Mouse (Mus musculus): ENCODE measurements around the gene Gm7534.

Gm7534 gene

GRCm38 (mm10) chr4:134202904-134203303, at the start of gene Gm7534:
Gene Gm7534 (minus strand): TSS chr4:134203004.
- DNase-seq (ENCODE audit: low spot score), result no peak

- DNase-seq (ENCODE audit: low spot score), result no peak
Measured at GRCm38 (mm10) chr4:134252131-134252910, 49.5 kb upstream of the Gm7534 start.

GRCm38 (mm10) chr4:134251241-134252130, 48.7 kb upstream of the Gm7534 start:
- DNase-seq (ENCODE audit: low spot score), result peak; percentile 45

DNA sequence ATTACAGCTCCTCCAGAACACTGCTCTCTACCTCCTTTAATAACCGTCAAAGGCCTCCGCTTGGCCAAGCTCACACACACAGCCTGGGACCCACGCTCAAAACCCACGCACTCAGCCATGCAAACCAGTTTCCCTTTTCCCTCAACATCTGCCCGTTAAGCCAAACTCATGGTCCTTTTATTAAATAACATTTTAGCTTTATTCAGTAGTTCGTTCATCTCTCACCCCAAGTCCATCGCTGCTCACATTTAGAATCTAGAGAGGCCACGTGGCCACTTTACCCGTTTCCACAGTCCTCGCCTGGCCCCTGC, 48.1 kb upstream of the Gm7534 start:
- no peak for DNase-seq (ENCODE audit: low spot score)

- DNase-seq (ENCODE audit: low spot score), result no peak
Measured at GRCm38 (mm10) chr4:134250116-134250929, 47.5 kb upstream of the Gm7534 start.

DNA sequence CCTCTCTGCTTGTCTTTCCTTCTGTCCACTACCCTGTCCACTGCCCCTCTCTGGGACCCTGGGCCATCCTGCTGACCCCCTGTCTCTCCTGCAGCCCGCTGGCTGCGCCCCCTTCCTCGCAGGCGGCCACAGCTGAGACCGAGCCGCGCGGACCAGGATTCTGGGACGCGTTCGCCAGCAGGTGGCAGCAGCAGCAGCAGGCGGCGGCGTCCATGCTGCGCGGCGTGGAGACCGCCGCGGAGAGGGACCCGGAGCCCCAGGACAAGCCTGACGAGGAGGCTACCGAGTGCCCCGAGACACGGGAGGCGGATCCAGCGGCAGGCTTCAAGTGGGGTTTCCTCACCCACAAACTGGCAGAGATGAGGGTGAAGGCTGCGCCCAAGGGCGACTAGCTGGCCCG, 46.8 kb upstream of the Gm7534 start:
- peak; percentile 62 for DNase-seq (ENCODE audit: low spot score)

GRCm38 (mm10) chr4:134246719-134247258, 44.0 kb upstream of the Gm7534 start, which contains the start of gene Gm30191:
Gene Gm30191 (plus strand): TSS chr4:134246935.
- DNase-seq (ENCODE audit: low spot score), result no peak

GRCm38 (mm10) chr4:134246256-134246655, 43.5 kb upstream of the Gm7534 start:
- no peak for DNase-seq (ENCODE audit: low spot score)

- peak; percentile 96 for DNase-seq (ENCODE audit: low spot score)
Measured at GRCm38 (mm10) chr4:134245148-134245843, 42.5 kb upstream of the Gm7534 start, which contains the start of gene Zfp593. Gene Zfp593 (minus strand): TSS chr4:134245592.

DNA sequence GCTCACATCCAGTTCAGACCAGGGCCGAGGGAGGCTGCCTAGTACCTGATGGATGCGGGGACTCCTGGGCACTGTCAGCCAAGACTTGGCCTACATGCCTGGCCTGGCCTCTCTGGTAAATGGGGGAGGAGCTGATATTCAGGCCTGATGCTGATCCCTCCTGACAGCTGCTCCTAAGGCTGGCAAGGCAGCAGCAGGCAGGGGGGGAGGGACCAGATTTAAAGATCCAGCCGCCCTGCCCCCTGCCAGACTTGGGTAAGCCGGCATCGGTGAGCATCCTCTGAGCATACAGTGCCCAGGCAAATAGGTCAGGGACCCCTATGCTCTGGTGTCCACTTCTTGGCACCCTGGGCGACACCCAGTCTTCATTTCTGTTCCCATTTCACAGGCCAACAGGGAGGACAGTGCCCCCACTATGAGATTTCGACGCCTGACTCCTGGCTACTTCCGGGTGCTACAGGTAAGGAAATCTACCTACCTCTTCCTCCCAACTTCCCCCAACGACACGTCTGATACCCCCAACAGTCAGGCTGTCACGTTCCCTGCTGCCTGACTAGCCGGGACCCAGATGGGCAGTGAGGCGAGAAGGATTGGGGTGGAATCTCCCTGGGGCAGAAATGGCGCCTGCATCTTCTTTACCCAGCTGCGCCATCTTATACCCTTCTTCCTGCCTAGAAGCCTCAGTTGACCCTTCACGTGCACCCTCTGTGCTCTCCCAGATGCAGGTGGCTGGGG, 40.9 kb upstream of the Gm7534 start, which contains the start of gene E130218I03Rik:
E130218I03Rik (plus strand) TSS at position 147 of the 735 bp plus-strand sequence.
- no peak for DNase-seq (ENCODE audit: low spot score)

DNA sequence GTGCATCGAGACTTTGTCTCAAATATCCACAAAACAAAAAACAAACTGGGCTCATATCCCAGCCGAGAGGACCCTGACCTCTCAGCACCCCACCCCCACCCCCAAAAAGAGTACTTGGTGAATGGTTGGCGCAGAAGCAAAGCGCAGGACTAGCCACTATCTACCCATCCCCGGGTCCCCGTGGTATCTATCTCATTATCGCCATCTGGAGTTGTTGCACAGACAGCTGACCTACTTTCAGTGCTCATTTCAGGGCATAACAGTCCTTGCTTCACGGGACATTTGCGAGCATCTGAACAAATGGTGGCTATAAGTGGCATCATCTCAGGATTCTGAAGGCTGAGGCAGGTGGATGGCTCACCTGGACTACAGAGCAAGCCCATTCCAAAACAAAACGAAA, 35.9 kb upstream of the Gm7534 start:
- no peak for DNase-seq (ENCODE audit: low spot score)

DNA sequence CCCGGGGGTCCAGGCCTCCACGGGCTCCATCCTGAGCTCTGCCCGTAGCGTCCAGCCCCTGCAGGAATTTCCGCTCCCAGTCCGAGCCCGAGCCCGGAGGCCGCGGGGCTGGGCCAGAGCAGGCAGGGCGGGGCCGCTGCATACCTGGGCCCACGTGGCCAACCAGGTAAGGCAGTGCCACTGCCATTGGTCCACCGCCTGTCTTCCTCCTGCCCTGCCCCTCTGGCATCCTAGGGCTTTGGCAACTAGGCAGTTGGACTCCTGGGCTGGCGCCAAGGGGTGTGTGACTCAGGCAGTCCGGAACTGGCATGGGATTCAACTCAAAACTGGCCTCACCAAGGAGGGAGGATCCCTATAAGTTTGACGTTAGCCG, 35.5 kb upstream of the Gm7534 start, which contains the start of gene Cnksr1:
Cnksr1 (minus strand) TSS at position 121 of the 373 bp plus-strand sequence.
- DNase-seq (ENCODE audit: low spot score), result no peak

- DNase-seq (ENCODE audit: low spot score), result no peak
Measured at GRCm38 (mm10) chr4:134237582-134238278, 34.9 kb upstream of the Gm7534 start.

- DNase-seq (ENCODE audit: low spot score), result no peak
Measured at GRCm38 (mm10) chr4:134234876-134235275, 32.1 kb upstream of the Gm7534 start.

GRCm38 (mm10) chr4:134230431-134230830, 27.6 kb upstream of the Gm7534 start:
- DNase-seq (ENCODE audit: low spot score), result no peak

DNA sequence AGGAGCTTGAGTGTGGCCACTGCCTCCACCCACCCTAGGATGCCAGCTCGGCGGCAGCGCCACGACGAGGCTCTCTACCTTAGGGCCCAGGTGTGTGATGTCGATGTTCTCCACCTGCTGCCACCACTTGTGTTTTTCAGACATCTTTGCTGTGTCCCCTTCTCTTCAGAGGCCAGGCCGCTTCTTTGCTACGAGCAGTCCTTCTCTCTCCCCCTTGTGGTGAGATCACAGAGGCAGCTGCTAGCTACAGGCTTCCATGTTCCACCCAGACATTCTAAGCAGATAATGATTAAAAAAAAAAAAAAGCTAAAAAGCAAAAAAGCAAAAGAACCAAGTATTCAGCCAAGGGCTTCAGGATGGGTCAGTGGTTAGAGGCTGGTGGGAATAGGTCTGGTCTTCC, 24.4 kb upstream of the Gm7534 start, which contains the start of gene Catsper4:
Catsper4 (minus strand) TSS at position 190 of the 400 bp plus-strand sequence.
- DNase-seq (ENCODE audit: low spot score), result no peak

GRCm38 (mm10) chr4:134222793-134223600, 20.2 kb upstream of the Gm7534 start:
- DNase-seq (ENCODE audit: low spot score), result no peak

DNA sequence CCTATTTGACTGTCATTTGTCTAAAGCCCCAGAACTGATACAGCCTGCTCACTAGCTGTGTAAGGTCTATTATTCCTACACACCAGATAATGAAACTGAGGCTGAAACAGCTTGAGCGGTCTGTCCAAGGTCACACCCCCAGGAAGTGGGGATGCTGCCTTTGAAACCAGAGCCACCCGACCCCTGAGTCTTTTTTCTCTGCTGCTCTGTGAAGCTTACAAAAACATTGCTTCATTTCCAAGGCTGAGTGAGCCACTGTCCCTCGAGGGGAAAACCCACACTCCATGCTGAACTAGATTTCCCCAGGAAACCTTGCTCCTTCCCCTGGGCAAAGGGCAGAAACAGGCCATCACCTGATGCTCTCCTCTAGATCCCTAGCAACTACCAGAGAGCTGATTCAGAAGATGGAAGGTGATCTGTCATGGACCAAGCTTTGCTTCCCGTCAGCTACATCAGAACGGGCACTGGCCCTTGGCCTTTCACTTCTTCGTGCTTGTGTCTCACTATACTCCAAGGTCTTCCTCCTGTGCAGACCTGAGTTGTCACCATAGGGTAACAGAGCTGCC, 3.8 kb upstream of the Gm7534 start:
- DNase-seq (ENCODE audit: low spot score), result no peak

Measured in T-cell, adult 2 months (primary cell).